In the genomic region with DNA sequence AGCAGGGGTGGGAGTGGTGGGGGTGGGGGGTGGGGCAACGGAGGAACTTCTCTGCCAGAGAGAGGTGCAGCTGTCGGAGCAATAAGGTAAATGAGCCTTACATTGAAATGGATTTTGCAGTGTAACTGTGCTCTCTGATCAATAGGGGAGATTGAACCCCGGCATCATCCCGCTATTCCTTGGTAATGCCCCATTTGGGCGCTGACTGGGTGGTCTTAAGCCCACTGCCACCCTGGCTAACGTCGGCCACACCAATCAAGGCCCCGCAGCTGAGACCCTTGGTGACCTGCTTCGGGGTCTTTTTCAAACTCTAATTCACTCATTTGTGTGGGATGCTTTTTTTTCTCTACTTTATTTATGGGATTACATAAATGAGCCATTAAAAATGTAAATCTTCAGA, we compare ENCODE assay signal across 23 mouse cellular contexts. TPM values are rescaled to one million over a fixed set of nuclear protein-coding genes. Genes with fewer than 3 reads are reported as not detected.
DNase-seq lines count a peak whose midpoint lies in the region; ATAC-seq and TF ChIP-seq lines count a peak whose summit lies in the region.
"Had no signal": no experiment of that assay in that cellular context is flagged by ENCODE, and none has a peak within 500 bp of the region (broad histone marks: within the 10 kb centered on the region; RNA-seq: fewer than 3 reads in every experiment).

No protein-coding gene starts in this region.

- TF ChIP-seq RAD21 in CH12.LX (IDR thresholded peaks at IDR 0.05; ENCODE audit: low read depth, low read length), result no peak

- H3K27me3 ChIP-seq in forebrain, embryonic 12.5 days, result peaks cover 26% of the 10 kb centered on the region
- H3K27me3 ChIP-seq in forebrain, embryonic 13.5 days, result peaks cover 21% of the 10 kb centered on the region
- H3K27me3 ChIP-seq in midbrain, embryonic 12.5 days, result peaks cover 15% of the 10 kb centered on the region
- H3K27me3 ChIP-seq in midbrain, postnatal 0 days (ENCODE audit: insufficient read depth, low read length), result no peaks in the 10 kb centered on the region
- H3K27me3 ChIP-seq in CH12.LX (replicated peaks), result no peaks in the 10 kb centered on the region
- no peaks in the 10 kb centered on the region for H3K27me3 ChIP-seq in neural tube, embryonic 15.5 days (replicated peaks)
- H3K27me3 ChIP-seq: embryonic facial prominence, embryonic 15.5 days had no signal

- no peak overlapping the region for H3K4me2 ChIP-seq in forebrain, embryonic 12.5 days
- H3K4me2 ChIP-seq in forebrain, embryonic 13.5 days, result no peak overlapping the region
- no peak overlapping the region for H3K4me2 ChIP-seq in midbrain, embryonic 12.5 days (replicated peaks)
- no peak overlapping the region for H3K4me2 ChIP-seq in midbrain, postnatal 0 days (ENCODE audit: low read depth, low read length, poor library complexity, severe bottlenecking)
- H3K4me2 ChIP-seq in CH12.LX (ENCODE audit: insufficient read depth, low read depth, poor library complexity, severe bottlenecking), result peak overlapping the region; percentile 34; the same call in 1 of the 2 replicates
- peak overlapping the region; percentile 15; the same call in 1 of the 2 replicates for H3K4me2 ChIP-seq in neural tube, embryonic 15.5 days
- H3K4me2 ChIP-seq: embryonic facial prominence, embryonic 12.5 days; embryonic facial prominence, embryonic 15.5 days; heart, embryonic 11.5 days; hindbrain, embryonic 13.5 days had no signal

- H3K9ac ChIP-seq in forebrain, embryonic 12.5 days, result no peak overlapping the region
- H3K9ac ChIP-seq in forebrain, embryonic 13.5 days, result no peak overlapping the region
- no peak overlapping the region for H3K9ac ChIP-seq in midbrain, embryonic 12.5 days (replicated peaks)
- H3K9ac ChIP-seq in midbrain, postnatal 0 days (replicated peaks; ENCODE audit: low read length, poor library complexity, severe bottlenecking), result no peak overlapping the region
- no peak overlapping the region for H3K9ac ChIP-seq in CH12.LX (ENCODE audit: insufficient read depth, low read depth)
- H3K9ac ChIP-seq in neural tube, embryonic 15.5 days (replicated peaks), result no peak overlapping the region
- H3K9ac ChIP-seq: embryonic facial prominence, embryonic 12.5 days; embryonic facial prominence, embryonic 15.5 days; hindbrain, embryonic 13.5 days had no signal

- no peaks in the 10 kb centered on the region for H3K79me2 ChIP-seq in CH12.LX (replicated peaks; ENCODE audit: control insufficient read depth, extremely low read depth, insufficient read depth, poor library complexity, severe bottlenecking)

- no peak for DNase-seq in midbrain, postnatal 0 days (ENCODE audit: low spot score)
- DNase-seq in CH12.LX (ENCODE audit: extremely low read depth), result no peak
- no peak for DNase-seq in frontal cortex, postnatal 14 days (ENCODE audit: low spot score in 2 of 2)
- DNase-seq: adrenal gland, postnatal 10 days; adrenal gland, postnatal 36 days; cerebellum, adult 18-20 months; cerebellum, adult 9-10 months; cerebellum, postnatal 14 days; gastrocnemius, adult 2 months; gastrocnemius, postnatal 14 days had no signal

- peak; percentile 44; the same call in 1 of the 2 replicates for ATAC-seq in forebrain, embryonic 12.5 days (ENCODE audit: low FRiP score)
- ATAC-seq in forebrain, embryonic 13.5 days, result no peak
- ATAC-seq in midbrain, embryonic 12.5 days (ENCODE audit: low FRiP score, low read depth), result peak; percentile 56; the same call in 1 of the 2 replicates
- no peak for ATAC-seq in midbrain, postnatal 0 days (ENCODE audit: low FRiP score)
- no peak for ATAC-seq in neural tube, embryonic 15.5 days (ENCODE audit: low FRiP score)
- ATAC-seq: activated CD4-positive, CD25-positive, alpha-beta regulatory T cell, adult 4 months; forebrain, embryonic 16.5 days; hindbrain, postnatal 0 days; inflammation-experienced regulatory T-cells, adult 6 months had no signal

- no peak for TF ChIP-seq CTCF in midbrain, postnatal 0 days (IDR thresholded peaks at IDR 0.05)
- no peak for TF ChIP-seq CTCF in CH12.LX (conservative IDR thresholded peaks at IDR 0.05 in 1 of 2, IDR thresholded peaks at IDR 0.05 in 1 of 2; ENCODE audit: low read depth in 2 of 2, low read length in 2 of 2)

- no peak overlapping the region for H3K4me3 ChIP-seq in forebrain, embryonic 12.5 days (replicated peaks)
- H3K4me3 ChIP-seq in forebrain, embryonic 13.5 days, result no peak overlapping the region
- H3K4me3 ChIP-seq in midbrain, embryonic 12.5 days, result no peak overlapping the region
- no peak overlapping the region for H3K4me3 ChIP-seq in midbrain, postnatal 0 days (ENCODE audit: low read depth, low read length)
- no peak overlapping the region for H3K4me3 ChIP-seq in CH12.LX (replicated peaks in 1 of 3; ENCODE audit: low read depth in 2 of 3, low read length in 2 of 3, poor library complexity in 1 of 3)
- no peak overlapping the region for H3K4me3 ChIP-seq in neural tube, embryonic 15.5 days (replicated peaks)
- H3K4me3 ChIP-seq: embryonic facial prominence, embryonic 12.5 days; embryonic facial prominence, embryonic 15.5 days; gastrocnemius, adult 2 months; hindbrain, embryonic 13.5 days had no signal

- WGBS in forebrain, embryonic 12.5 days, result 53% methylated on average over 9 of the region's 9 CpGs
- WGBS in forebrain, embryonic 13.5 days, result 39% methylated on average over 9 of the region's 9 CpGs
- WGBS in midbrain, embryonic 12.5 days, result 53% methylated on average over 9 of the region's 9 CpGs
- WGBS in midbrain, postnatal 0 days, result 41% methylated on average over 9 of the region's 9 CpGs
- WGBS in neural tube, embryonic 15.5 days, result 20% methylated on average over 9 of the region's 9 CpGs

- dilution Hi-C loops in CH12.LX (cut with MboI; ENCODE audit: extremely low pct_ligation_motif_present, extremely low pct_unique_long_range_greater_than_20kb, low sequenced_read_pairs), result no loop called here

- peaks cover 5% of the 10 kb centered on the region; the same call in 1 of the 2 replicates for H3K9me3 ChIP-seq in forebrain, embryonic 12.5 days
- H3K9me3 ChIP-seq in forebrain, embryonic 13.5 days (replicated peaks), result peaks cover 12% of the 10 kb centered on the region; the same call in 1 of the 2 replicates
- peaks cover 9% of the 10 kb centered on the region; the same call in 1 of the 2 replicates for H3K9me3 ChIP-seq in midbrain, embryonic 12.5 days
- no peaks in the 10 kb centered on the region for H3K9me3 ChIP-seq in midbrain, postnatal 0 days (ENCODE audit: low read length)
- H3K9me3 ChIP-seq in CH12.LX (replicated peaks; ENCODE audit: low read length), result peaks cover 15% of the 10 kb centered on the region
- H3K9me3 ChIP-seq in neural tube, embryonic 15.5 days (replicated peaks), result no peaks in the 10 kb centered on the region
- H3K9me3 ChIP-seq: embryonic facial prominence, embryonic 15.5 days had no signal

- TF ChIP-seq POLR2A in CH12.LX (IDR thresholded peaks at IDR 0.05; ENCODE audit: low read depth, low read length), result no peak

- H3K4me1 ChIP-seq in forebrain, embryonic 12.5 days, result peaks cover 8% of the 10 kb centered on the region; the same call in 1 of the 2 replicates
- 0 out of 2 replicates have a peak, but pooled peaks cover 5% of the 10 kb centered on the region for H3K4me1 ChIP-seq in forebrain, embryonic 13.5 days
- peaks cover 9% of the 10 kb centered on the region for H3K4me1 ChIP-seq in midbrain, embryonic 12.5 days
- H3K4me1 ChIP-seq in midbrain, postnatal 0 days (ENCODE audit: insufficient read depth, low read length), result no peaks in the 10 kb centered on the region
- H3K4me1 ChIP-seq in CH12.LX (ENCODE audit: control insufficient read depth in 1 of 2, insufficient read depth in 2 of 2), result peaks cover 6 to 33% of the 10 kb centered on the region in 2 experiments; a peak in 2 of 4 replicates
- peaks cover 4% of the 10 kb centered on the region; the same call in 1 of the 2 replicates for H3K4me1 ChIP-seq in neural tube, embryonic 15.5 days
- H3K4me1 ChIP-seq: embryonic facial prominence, embryonic 12.5 days; embryonic facial prominence, embryonic 15.5 days had no signal

- in situ Hi-C loops in CH12.LX (cut with MboI; ENCODE audit: low pct_ligation_motif_present, low pct_unique_long_range_greater_than_20kb, low sequenced_read_pairs), result no loop called here

- no peak for TF ChIP-seq EP300 in CH12.LX (IDR thresholded peaks at IDR 0.05; ENCODE audit: low read length)

- H3K27ac ChIP-seq in forebrain, embryonic 12.5 days, result no peak overlapping the region
- no peak overlapping the region for H3K27ac ChIP-seq in forebrain, embryonic 13.5 days
- H3K27ac ChIP-seq in midbrain, embryonic 12.5 days (replicated peaks), result no peak overlapping the region
- no peak overlapping the region for H3K27ac ChIP-seq in midbrain, postnatal 0 days (ENCODE audit: low read depth, low read length)
- H3K27ac ChIP-seq in CH12.LX (ENCODE audit: insufficient read depth, low read depth), result no peak overlapping the region
- no peak overlapping the region for H3K27ac ChIP-seq in neural tube, embryonic 15.5 days (replicated peaks)
- H3K27ac ChIP-seq: embryonic facial prominence, embryonic 12.5 days; embryonic facial prominence, embryonic 15.5 days; gastrocnemius, adult 2 months; hindbrain, embryonic 13.5 days; hindbrain, postnatal 0 days had no signal

- no peaks in the 10 kb centered on the region for H3K36me3 ChIP-seq in forebrain, embryonic 12.5 days (replicated peaks)
- H3K36me3 ChIP-seq in forebrain, embryonic 13.5 days (ENCODE audit: poor library complexity, severe bottlenecking), result no peaks in the 10 kb centered on the region
- no peaks in the 10 kb centered on the region for H3K36me3 ChIP-seq in midbrain, embryonic 12.5 days
- no peaks in the 10 kb centered on the region for H3K36me3 ChIP-seq in midbrain, postnatal 0 days (ENCODE audit: insufficient read depth, low read length)
- no peaks in the 10 kb centered on the region for H3K36me3 ChIP-seq in CH12.LX (replicated peaks in 1 of 2; ENCODE audit: control insufficient read depth in 1 of 2, insufficient read depth in 1 of 2, low read length in 1 of 2)
- H3K36me3 ChIP-seq in neural tube, embryonic 15.5 days, result no peaks in the 10 kb centered on the region
- H3K36me3 ChIP-seq: embryonic facial prominence, embryonic 12.5 days; embryonic facial prominence, embryonic 15.5 days; G1E; hindbrain, embryonic 13.5 days had no signal

RNA-seq across cellular contexts. Expression of a gene that starts 47.9 kb away (rescaled TPM):
- 96.9 and 99.6 TPM in 2 replicates for polyA plus RNA-seq in forebrain, embryonic 12.5 days (2016; fragmentation: Nextera tagmentation; extraction: Ambion mirVana)
- polyA plus RNA-seq in forebrain, embryonic 13.5 days (2015; fragmentation: Nextera tagmentation; extraction: Ambion mirVana), result 105 and 118 TPM in 2 replicates
- polyA plus RNA-seq in midbrain, embryonic 12.5 days (2016; fragmentation: Nextera tagmentation; extraction: Ambion mirVana), result 95.4 and 100 TPM in 2 replicates
- total RNA-seq in midbrain, postnatal 0 days (2014; rRNA removed), result 58.4 and 60.1 TPM in 2 replicates
- 89.4 and 91.0 TPM in 2 replicates for polyA plus RNA-seq in midbrain, postnatal 0 days (2015; fragmentation: Nextera tagmentation; extraction: Ambion mirVana)
- total RNA-seq in CH12.LX (2012; rRNA removed) (293 and 334 TPM in 2 replicates), CH12.LX (2014; rRNA removed) (354 and 381 TPM in 2 replicates)
- 300 and 322 TPM in 2 replicates for polyA plus RNA-seq in CH12.LX (2012; ENCODE audit: insufficient read length, low read depth)
- polyA plus RNA-seq in neural tube, embryonic 15.5 days (2015; fragmentation: Nextera tagmentation; extraction: Ambion mirVana), result 106 and 112 TPM in 2 replicates

RNA-seq across cellular contexts. Expression of a gene that starts 48.4 kb away (rescaled TPM):
- polyA plus RNA-seq in forebrain, embryonic 12.5 days (2016; fragmentation: Nextera tagmentation; extraction: Ambion mirVana), result 7.4 and 7.7 TPM in 2 replicates
- 4.7 and 5.6 TPM in 2 replicates for polyA plus RNA-seq in forebrain, embryonic 13.5 days (2015; fragmentation: Nextera tagmentation; extraction: Ambion mirVana)
- polyA plus RNA-seq in midbrain, embryonic 12.5 days (2016; fragmentation: Nextera tagmentation; extraction: Ambion mirVana), result 6.3 and 7.4 TPM in 2 replicates
- 5.6 and 6.5 TPM in 2 replicates for total RNA-seq in midbrain, postnatal 0 days (2014; rRNA removed)
- 2.6 and 2.9 TPM in 2 replicates for polyA plus RNA-seq in midbrain, postnatal 0 days (2015; fragmentation: Nextera tagmentation; extraction: Ambion mirVana)
- 25.6 and 30.1 TPM in 2 replicates for total RNA-seq in CH12.LX (2012; rRNA removed)
- 19.4 and 20.3 TPM in 2 replicates for total RNA-seq in CH12.LX (2014; rRNA removed)
- polyA plus RNA-seq in CH12.LX (2012; ENCODE audit: insufficient read length, low read depth), result 18.8 and 22.9 TPM in 2 replicates
- polyA plus RNA-seq in neural tube, embryonic 15.5 days (2015; fragmentation: Nextera tagmentation; extraction: Ambion mirVana), result 4.2 and 6.5 TPM in 2 replicates

Comparison
In these comparisons a context has a peak if more than half of its experiments do, and no peak if none do; other contexts are left out.
1. ATAC-seq: peak in forebrain, embryonic 12.5 days (single experiment) and midbrain, embryonic 12.5 days (single experiment); none in forebrain, embryonic 13.5 days (single experiment), midbrain, postnatal 0 days (single experiment) and neural tube, embryonic 15.5 days (single experiment).
2. H3K4me2 ChIP-seq: peak in CH12.LX (single experiment) and neural tube, embryonic 15.5 days (single experiment); none in forebrain, embryonic 12.5 days (single experiment), forebrain, embryonic 13.5 days (single experiment), midbrain, embryonic 12.5 days (single experiment) and midbrain, postnatal 0 days (single experiment).